Mouse (Mus musculus) heart, adult 2 months (tissue): Measurements from ENCODE around the gene Pex10. TPM values are rescaled to one million over a fixed set of nuclear protein-coding genes. Genes with fewer than 3 reads are reported as not detected.

Experiments used
- DNase-seq, 2 experiments: peaks; one replicate each; pipeline ENCODE4 v3.0.0; 2021
- H3K27ac ChIP-seq: fragments of 200-600 bp; 2 replicates; pipeline ENCODE4 v1.8.1; 2022
- H3K27me3 ChIP-seq: fragments of 200-500 bp; 2 replicates; pipeline ENCODE4 v1.6.1; 2012; ENCODE audit warnings: mild to moderate bottlenecking, low read length, inconsistent platforms, mixed read lengths; ENCODE audit not compliant: control insufficient read depth, insufficient read depth
- H3K36me3 ChIP-seq: fragments of 200-500 bp; 2 replicates; pipeline ENCODE4 v1.6.1; 2012; ENCODE audit warnings: low read length, inconsistent platforms; ENCODE audit not compliant: control insufficient read depth, insufficient read depth
- H3K4me1 ChIP-seq: fragments of 200-500 bp; 2 replicates; pipeline ENCODE4 v1.6.1; 2011; ENCODE audit warnings: low read length; ENCODE audit not compliant: control insufficient read depth, insufficient read depth
- H3K4me3 ChIP-seq: fragments of 200-600 bp; 2 replicates; pipeline ENCODE4 v1.8.1; 2022
- H3K79me2 ChIP-seq: fragments of 200-500 bp; replicated peaks from 2 replicates; pipeline ENCODE4 v1.6.1; 2012; ENCODE audit warnings: mild to moderate bottlenecking, inconsistent platforms, low read length, moderate library complexity, mixed read lengths; ENCODE audit not compliant: control insufficient read depth, insufficient read depth
- H3K9ac ChIP-seq: fragments of 200-500 bp; 2 replicates; pipeline ENCODE4 v1.6.1; 2012; ENCODE audit warnings: low read depth, mild to moderate bottlenecking, control low read depth, inconsistent platforms, low read length, mixed read lengths
- CTCF ChIP-seq: fragments of 200-600 bp; IDR thresholded peaks from 2 replicates; pipeline ENCODE4 v1.8.1; 2022; ENCODE audit warnings: antibody characterized with exemption, mild to moderate bottlenecking, moderate library complexity
- EP300 ChIP-seq: fragments of 200-500 bp; IDR thresholded peaks from 2 replicates; pipeline ENCODE4 v1.6.1; 2011; ENCODE audit warnings: low read depth, low read length, control low read depth; ENCODE audit not compliant: insufficient read depth
- POLR2A ChIP-seq: fragments of 200-500 bp; IDR thresholded peaks from 2 replicates; pipeline ENCODE4 v1.6.1; 2011; ENCODE audit warnings: mild to moderate bottlenecking, low read depth, low read length, control low read depth; ENCODE audit not compliant: insufficient read depth
- WGBS: fragments of 180-500 bp; shearing (Covaris S2); methylation state at CpG from one replicate; pipeline ENCODE4 v1.1.7; 2018; 5-methylcytosine and 5-hydroxymethylcytosine counted together
- intact Hi-C: fragments of 180-260 bp; cut with DNase I; formaldehyde crosslinking; loops from one replicate; pipeline ENCODE4 v1.15.1; 2025
- polyA plus RNA-seq: library from polyadenylated mRNA; depleted of rRNA; stranded (reverse); fragments of >200 nt; gene quantifications from 2 replicates; pipeline ENCODE4 v1.2.3, GENCODE M21; 2012
- total RNA-seq, 2 experiments: library from RNA; stranded (reverse); gene quantifications; 2 replicates each; pipeline ENCODE4 v1.2.3; 2021

Gene Pex10
- total and polyA plus RNA-seq, 3 experiments: 18.4 to 26.5 (median 19.4) TPM

- WGBS: 85% methylated on average over 6 of the region's 6 CpGs
- H3K36me3 ChIP-seq: no peaks in the 10 kb centered on the region
- H3K79me2 ChIP-seq: no peaks in the 10 kb centered on the region
- H3K9ac ChIP-seq: no peak overlapping the region
- H3K27me3 ChIP-seq: no peaks in the 10 kb centered on the region
- TF ChIP-seq POLR2A (no peak), EP300 (no peak), CTCF (no peak)
- no peak overlapping the region for H3K4me3 ChIP-seq
- intact Hi-C loops: no loop called here
- no peak for DNase-seq
- H3K27ac ChIP-seq: no peak overlapping the region
- no peaks in the 10 kb centered on the region; the same call in 1 of the 2 replicates for H3K4me1 ChIP-seq
Observed at GRCm38 (mm10) chr4:155097452-155097851, 30.6 kb downstream of the Pex10 start.

- H3K79me2 ChIP-seq: no peaks in the 10 kb centered on the region
- no peak overlapping the region for H3K27ac ChIP-seq
- intact Hi-C loops: no loop called here
- no peaks in the 10 kb centered on the region for H3K36me3 ChIP-seq
- TF ChIP-seq POLR2A (no peak), CTCF (no peak), EP300 (no peak)
- H3K4me1 ChIP-seq: no peaks in the 10 kb centered on the region; the same call in 1 of the 2 replicates
- no peaks in the 10 kb centered on the region for H3K27me3 ChIP-seq
- no peak for DNase-seq
- H3K4me3 ChIP-seq: no peak overlapping the region
- WGBS: 65% methylated on average over 4 of the region's 4 CpGs
- H3K9ac ChIP-seq: no peak overlapping the region
Observed at GRCm38 (mm10) chr4:155098572-155098971, 31.8 kb downstream of the Pex10 start.

- 77% methylated on average over 4 of the region's 4 CpGs for WGBS
- Histone ChIP-seq H3K9ac (no peak overlapping the region), H3K27ac (no peak overlapping the region), H3K4me1 (no peaks in the 10 kb centered on the region), H3K36me3 (no peaks in the 10 kb centered on the region), H3K79me2 (no peaks in the 10 kb centered on the region), H3K4me3 (no peak overlapping the region), H3K27me3 (no peaks in the 10 kb centered on the region)
- intact Hi-C loops: no loop called here
- DNase-seq: no peak
- no peak for TF ChIP-seq EP300
- no peak for TF ChIP-seq POLR2A
- no peak for TF ChIP-seq CTCF
Observed at GRCm38 (mm10) chr4:155107886-155108285, 41.1 kb downstream of the Pex10 start.

- Histone ChIP-seq H3K36me3 (no peaks in the 10 kb centered on the region), H3K79me2 (no peaks in the 10 kb centered on the region), H3K9ac (no peak overlapping the region), H3K27ac (no peak overlapping the region), H3K4me1 (no peaks in the 10 kb centered on the region), H3K27me3 (no peaks in the 10 kb centered on the region), H3K4me3 (no peak overlapping the region)
- intact Hi-C loops: no loop called here
- 67% methylated on average over 5 of the region's 5 CpGs for WGBS
- TF ChIP-seq POLR2A: no peak
- DNase-seq: no peak
Observed at GRCm38 (mm10) chr4:155109471-155109870, 42.7 kb downstream of the Pex10 start.

- Histone ChIP-seq H3K79me2 (no peaks in the 10 kb centered on the region), H3K27me3 (no peaks in the 10 kb centered on the region), H3K4me3 (no peak overlapping the region), H3K4me1 (no peaks in the 10 kb centered on the region), H3K9ac (no peak overlapping the region), H3K36me3 (no peaks in the 10 kb centered on the region), H3K27ac (no peak overlapping the region)
- WGBS: 80% methylated on average over 8 of the region's 8 CpGs
- no peak for DNase-seq
- TF ChIP-seq POLR2A (no peak), CTCF (no peak), EP300 (no peak)
- intact Hi-C loops: no loop called here
Observed at GRCm38 (mm10) chr4:155113766-155114410, 47.1 kb downstream of the Pex10 start.

- Histone ChIP-seq H3K4me3 (no peak overlapping the region), H3K4me1 (no peaks in the 10 kb centered on the region), H3K9ac (no peak overlapping the region), H3K79me2 (no peaks in the 10 kb centered on the region), H3K27ac (no peak overlapping the region), H3K27me3 (no peaks in the 10 kb centered on the region), H3K36me3 (no peaks in the 10 kb centered on the region)
- 67% methylated on average over 4 of the region's 4 CpGs for WGBS
- intact Hi-C loops: no loop called here
- TF ChIP-seq EP300 (no peak), CTCF (no peak), POLR2A (no peak)
- no peak for DNase-seq
Observed at GRCm38 (mm10) chr4:155116607-155117006, 49.8 kb downstream of the Pex10 start.
